Mouse (Mus musculus) thymus, postnatal 14 days (tissue): ENCODE results near the gene Gm19345.
A peak's percentile ranks its signal among the peaks of the same experiment; 100 is the strongest.

Experiments used
- DNase-seq: peaks from one replicate; pipeline ENCODE4 v3.0.0; 2021

Gene Gm19345

GRCm38 (mm10) chr7:19829694-19830093 lies 22.1 kb upstream of the Gm19345 start:
- no peak for DNase-seq

DNA sequence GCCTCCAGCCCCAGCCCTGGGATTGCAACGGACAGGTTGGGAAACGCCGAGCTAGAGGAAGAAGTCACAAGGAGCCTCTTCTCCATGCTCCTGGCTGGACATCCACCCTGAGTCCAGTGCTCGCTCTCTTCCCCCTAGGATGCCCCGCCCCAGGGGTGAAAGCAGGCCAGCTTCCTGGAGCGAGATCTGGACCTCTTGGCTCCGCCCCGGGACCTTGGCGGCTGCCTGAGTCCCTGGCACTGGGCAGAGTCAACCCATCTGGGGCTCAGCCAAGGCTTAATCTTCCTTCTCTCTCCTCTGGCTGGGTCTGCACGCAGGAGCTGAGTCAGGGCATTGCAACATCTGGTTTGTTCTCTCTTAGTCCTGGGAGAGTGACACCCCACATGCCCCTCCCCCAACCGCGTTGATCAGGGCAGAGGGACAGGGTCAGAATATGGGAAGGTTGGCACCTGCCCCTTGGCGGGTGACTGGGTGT lies 21.1 kb upstream of the Gm19345 start:
- peak; percentile 16 for DNase-seq

DNA sequence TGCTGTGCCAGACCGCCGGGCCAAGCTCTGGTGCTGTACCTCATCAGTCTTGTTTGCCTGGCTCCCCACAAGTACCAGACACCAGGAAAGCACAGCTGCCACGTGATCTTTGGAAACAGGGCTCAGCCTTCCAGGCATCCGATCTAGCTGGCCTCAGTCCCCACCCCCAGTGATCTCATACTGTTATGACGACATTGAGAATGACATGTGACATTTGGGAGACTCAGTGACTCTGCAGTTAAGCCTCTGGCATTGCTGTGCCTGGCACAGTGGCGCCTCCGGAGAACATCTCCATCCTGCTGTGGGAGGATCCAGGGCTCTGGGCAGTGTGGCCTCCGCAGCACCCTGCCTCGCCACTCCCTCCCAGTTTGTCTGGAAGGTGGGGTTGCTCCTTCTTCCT lies 20.0 kb upstream of the Gm19345 start:
- no peak for DNase-seq

GRCm38 (mm10) chr7:19834055-19834454 lies 17.7 kb upstream of the Gm19345 start:
- DNase-seq = peak; percentile 36

DNA sequence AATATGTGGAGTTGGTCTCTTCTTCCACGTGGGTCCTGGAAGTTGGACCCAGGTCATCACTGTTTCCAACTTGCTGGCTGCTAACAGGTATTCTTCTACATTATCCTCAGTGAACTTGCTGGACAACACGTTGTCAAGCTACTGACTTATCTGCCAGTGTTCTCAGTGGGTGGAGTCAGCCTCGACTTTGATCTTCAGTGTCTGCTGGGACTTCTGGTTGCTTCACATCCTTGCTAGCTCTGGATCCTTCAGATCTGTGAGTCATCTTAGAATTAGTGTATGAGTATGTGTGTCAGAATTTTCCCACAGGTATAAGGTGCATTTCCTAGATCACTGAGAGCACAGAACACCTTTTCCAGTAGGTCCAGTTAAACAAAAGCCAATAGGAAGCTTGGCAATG lies 15.0 kb upstream of the Gm19345 start:
- peak; percentile 27 for DNase-seq

DNA sequence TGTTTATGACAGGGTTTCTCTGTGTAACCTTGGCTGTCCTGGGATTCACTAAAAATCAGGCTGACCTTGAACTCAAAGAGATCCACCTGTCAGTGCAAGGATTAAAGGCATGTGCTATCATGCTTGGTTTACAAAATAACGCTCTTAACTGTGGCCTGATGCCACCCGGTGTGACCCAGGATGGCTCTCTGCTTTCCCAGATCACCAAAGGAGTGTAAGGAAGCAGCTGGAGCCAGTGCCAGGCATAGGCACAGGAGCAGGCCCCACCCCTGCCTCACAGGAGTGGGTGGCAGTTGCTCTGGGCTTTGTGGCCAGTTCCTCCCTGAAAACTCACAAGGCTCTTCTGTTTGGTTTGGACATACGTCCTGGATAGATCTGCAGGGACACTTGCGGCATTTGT lies 11.4 kb upstream of the Gm19345 start:
- no peak for DNase-seq

- no peak for DNase-seq
Measured at GRCm38 (mm10) chr7:19840936-19841335, 10.9 kb upstream of the Gm19345 start.

DNA sequence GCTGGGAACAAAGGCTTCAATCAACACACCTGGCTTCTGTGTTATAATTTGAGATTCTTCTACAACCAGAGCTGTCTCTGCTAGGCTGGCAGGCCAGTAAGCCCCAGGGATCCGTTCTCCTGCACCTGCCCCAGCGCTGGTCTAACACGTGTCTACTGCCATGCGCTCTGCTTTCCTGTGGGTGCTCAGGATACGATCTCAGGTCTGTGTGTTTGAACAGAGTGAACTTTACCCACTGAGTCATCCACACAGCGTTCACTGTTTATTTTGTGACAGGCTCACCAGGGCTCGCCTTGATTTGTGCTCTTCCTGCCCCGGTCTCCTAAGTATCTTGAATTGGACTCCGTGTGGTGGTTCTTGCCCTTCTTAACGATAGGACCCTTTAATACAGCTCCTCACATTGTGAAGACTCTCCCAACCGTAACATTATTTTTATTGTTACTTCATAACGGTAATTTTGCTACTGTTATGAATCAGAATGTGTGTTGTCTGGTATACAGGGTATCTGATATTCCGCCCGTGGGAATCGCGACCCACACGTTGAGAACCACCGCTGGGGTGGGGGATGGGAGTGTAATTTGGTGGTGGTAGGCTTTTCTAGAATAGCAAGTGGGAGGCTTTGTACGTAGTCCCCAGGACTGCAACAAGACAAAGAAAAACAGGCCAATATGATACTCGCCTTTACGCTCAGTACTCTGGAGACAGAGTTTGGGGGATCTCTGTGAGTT lies 10.0 kb upstream of the Gm19345 start:
- DNase-seq = peak; percentile 81

GRCm38 (mm10) chr7:19842885-19843504 lies 8.8 kb upstream of the Gm19345 start:
- peak; percentile 47 for DNase-seq

GRCm38 (mm10) chr7:19843561-19843960 lies 8.2 kb upstream of the Gm19345 start:
- DNase-seq = peak; percentile 83

GRCm38 (mm10) chr7:19844521-19845171 lies 7.2 kb upstream of the Gm19345 start:
- DNase-seq = peak; percentile 88

- no peak for DNase-seq
Measured at GRCm38 (mm10) chr7:19853526-19853925, 1.7 kb downstream of the Gm19345 start.

DNA sequence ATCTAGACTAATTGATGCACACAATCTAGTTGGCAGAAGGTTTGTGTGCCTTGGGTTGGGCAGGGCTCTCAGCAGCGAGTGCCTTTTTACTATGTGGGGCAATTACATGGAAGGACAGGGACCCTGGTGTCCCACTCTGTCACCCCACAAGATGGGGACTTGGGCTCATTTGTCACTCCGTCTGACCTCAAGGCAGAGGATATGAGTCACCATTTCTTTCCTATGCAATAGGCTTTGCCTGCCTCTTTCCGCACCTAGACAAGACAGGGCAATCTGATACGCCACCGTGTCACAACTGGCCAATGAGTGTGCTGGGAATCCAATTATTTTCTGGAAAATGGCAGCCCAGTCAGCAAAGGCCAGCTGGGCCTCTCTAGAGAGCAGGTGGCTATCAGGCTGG lies 3.9 kb downstream of the Gm19345 start:
- no peak for DNase-seq

DNA sequence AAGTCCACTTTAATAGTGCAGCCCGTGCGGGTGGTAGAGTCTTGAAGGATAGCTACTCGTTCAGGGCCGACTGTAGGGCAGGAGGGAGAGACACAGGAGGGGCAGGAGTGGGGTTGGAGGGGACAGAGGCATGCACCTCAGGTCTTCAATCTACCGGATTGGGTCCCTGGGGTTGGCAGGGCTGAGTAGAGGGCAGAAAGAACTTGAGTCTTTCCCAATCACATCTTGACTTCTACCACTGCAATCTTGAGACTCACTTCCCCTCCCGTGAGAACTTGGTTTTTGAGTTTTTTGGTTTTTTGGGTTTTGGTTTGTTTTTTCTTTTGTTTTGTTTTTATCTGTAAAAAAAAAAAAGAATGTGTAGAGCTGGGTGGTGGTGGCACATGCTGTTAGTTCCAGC lies 4.5 kb downstream of the Gm19345 start:
- no peak for DNase-seq

DNA sequence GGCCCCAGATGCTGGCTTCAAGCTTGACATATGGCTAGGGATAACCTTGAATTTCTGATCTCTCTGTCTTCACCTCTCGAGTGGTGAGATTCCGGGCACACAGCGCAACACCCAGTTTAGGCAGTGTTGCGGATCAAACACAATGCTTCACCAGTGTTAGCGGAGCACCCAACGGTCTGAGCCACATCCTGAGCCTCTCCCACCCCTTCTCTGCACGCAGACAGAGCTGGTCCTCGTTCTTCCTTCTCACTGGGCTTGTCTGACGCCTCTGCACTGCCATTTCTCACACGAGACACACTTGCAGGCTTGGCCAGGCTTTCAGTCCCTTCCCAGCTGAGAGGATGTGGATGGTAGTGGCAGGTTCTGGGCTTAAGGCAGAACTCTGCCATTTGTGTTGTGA lies 7.9 kb downstream of the Gm19345 start:
- peak; percentile 60 for DNase-seq

- DNase-seq = no peak
Measured at GRCm38 (mm10) chr7:19861199-19861598, 9.4 kb downstream of the Gm19345 start, which contains the start of gene Ceacam16. Ceacam16 (minus strand) TSS chr7:19861299.

DNA sequence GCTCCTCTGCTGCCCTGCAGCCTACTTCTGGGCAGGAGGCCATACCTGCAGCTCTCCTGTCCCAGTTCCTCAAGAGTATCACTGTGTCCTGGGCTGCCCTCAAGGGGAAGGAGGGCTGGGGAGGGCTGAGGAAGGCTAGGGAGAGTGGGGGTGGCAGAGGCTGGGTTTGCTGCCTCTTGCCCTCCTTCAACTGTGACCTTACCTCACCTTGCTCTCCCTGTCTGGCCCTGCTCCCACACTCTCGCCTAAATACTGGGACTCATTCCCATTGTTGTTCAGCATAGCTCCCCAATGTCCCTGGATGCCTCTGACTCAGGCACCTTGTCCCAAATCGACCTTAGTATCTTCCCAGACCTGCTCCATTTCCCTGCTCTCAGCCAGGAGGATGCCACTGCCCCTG lies 12.4 kb downstream of the Gm19345 start:
- DNase-seq = no peak

- no peak for DNase-seq
Measured at GRCm38 (mm10) chr7:19865246-19866036, 13.6 kb downstream of the Gm19345 start.

GRCm38 (mm10) chr7:19866490-19866889 lies 14.7 kb downstream of the Gm19345 start:
- DNase-seq = no peak

DNA sequence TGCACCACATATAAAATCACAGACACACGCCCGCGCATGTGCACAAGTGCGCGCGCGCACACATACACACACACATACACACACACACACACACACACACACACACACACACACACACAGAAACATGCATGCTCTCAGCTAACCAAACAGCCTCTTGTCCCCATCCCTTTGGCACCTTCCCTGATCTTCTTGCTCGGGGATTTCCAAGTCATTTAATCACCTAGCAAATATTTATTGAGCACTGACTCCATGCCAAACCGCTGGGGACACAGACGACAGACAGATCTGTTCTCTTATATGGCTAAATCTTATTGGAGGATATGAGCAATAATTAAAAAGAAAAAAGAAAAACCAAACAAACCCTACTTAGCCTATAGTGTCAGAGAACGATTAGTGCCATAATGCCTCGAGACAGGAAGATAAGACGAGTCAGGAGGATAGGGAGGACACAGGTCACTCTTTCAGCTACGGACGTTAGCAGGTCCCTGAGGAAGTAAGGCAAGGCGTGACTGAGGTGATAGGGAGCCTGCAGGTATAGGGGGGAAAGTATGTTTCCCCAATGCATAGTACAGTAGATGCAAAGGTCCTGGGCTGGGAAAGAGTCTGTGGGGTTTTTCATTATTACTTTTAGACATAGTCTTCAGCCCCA lies 16.1 kb downstream of the Gm19345 start:
- no peak for DNase-seq

DNA sequence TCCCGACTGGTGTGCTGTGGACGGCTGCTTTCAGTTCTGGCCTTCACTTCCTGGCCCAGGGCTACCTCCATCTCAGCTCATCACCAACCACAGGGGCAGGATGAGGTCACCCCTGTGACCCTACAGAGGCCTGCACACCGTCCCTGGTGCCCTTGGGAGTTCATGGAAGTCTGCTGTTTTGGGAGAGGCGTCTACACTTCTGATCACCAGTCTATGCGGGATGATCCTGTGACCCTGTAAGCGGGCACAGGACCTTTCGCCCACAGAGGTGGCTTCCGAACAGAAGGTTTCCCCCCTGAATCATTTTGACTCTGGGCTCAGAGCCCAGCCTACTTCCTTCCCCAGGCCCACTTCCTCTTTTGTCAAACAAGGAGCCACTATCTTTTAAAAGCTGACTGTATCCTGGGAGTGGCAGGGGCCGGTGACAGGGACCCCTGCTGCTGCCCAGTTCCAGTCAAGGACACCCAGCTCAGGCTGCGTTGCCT lies 19.4 kb downstream of the Gm19345 start:
- DNase-seq = peak; percentile 57

DNA sequence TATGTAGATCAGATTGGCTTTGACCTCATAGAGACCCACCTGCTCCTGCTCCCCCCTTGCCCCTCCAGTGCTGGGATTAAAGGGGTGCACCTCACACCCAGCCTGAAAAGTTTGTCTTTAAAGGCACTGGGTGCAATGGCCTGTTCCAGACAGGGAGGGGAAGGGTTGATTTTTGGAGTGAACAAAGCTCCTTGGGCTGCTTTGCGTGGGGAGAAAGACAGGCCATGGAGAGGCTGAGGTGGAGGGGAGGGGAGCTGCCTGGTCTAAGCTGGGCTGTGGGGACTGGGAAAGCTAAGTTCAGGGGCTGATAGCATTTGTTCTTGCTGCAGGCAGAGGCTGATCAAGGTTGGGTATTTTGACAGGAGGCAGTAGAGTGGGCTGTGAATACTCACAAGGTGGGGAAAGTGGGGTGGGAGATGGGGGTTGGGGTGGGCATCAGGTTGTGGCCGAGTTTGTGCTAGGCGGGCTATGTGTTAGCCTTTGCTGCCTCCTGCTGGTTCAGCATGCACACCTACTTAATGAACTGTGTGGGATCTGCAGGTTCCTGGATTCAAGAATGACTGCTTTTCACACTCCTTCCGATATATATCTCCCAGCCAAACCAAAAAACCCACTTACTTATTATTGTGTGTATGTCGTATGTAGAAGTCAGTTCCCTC lies 20.3 kb downstream of the Gm19345 start:
- DNase-seq = peak; percentile 80
